Mouse (Mus musculus): ENCODE results near the gene Fhit. TPM values are rescaled to one million over a fixed set of nuclear protein-coding genes. Genes with fewer than 3 reads are reported as not detected.

The Fhit gene
- polyA plus RNA-seq, 1 experiment from 2014 or later = 13.3 TPM

- DNase-seq (ENCODE audit: low spot score) = no peak
- Histone ChIP-seq H3K4me3 (replicated peaks; ENCODE audit: low read depth, low read length) (no peak overlapping the region), H3K9ac (ENCODE audit: low read depth, low read length) (no peak overlapping the region), H3K36me3 (ENCODE audit: insufficient read depth, low read length) (no peaks in the 10 kb centered on the region), H3K27me3 (ENCODE audit: insufficient read depth, low read length) (no peaks in the 10 kb centered on the region), H3K9me3 (replicated peaks; ENCODE audit: low read length) (no peaks in the 10 kb centered on the region), H3K4me2 (ENCODE audit: low read length) (no peak overlapping the region), H3K4me1 (replicated peaks; ENCODE audit: insufficient read depth, low read length) (no peaks in the 10 kb centered on the region), H3K27ac (no peak overlapping the region)
- no peak for TF ChIP-seq CTCF (IDR thresholded peaks at IDR 0.05; ENCODE audit: low read depth)
- ATAC-seq (replicated peaks; ENCODE audit: low FRiP score, low read depth) = no peak
- WGBS = 96% methylated on average over 7 of the region's 7 CpGs
Observed at GRCm38 (mm10) chr14:9646233-9646632, 1515.6 kb downstream of the Fhit start.

DNA sequence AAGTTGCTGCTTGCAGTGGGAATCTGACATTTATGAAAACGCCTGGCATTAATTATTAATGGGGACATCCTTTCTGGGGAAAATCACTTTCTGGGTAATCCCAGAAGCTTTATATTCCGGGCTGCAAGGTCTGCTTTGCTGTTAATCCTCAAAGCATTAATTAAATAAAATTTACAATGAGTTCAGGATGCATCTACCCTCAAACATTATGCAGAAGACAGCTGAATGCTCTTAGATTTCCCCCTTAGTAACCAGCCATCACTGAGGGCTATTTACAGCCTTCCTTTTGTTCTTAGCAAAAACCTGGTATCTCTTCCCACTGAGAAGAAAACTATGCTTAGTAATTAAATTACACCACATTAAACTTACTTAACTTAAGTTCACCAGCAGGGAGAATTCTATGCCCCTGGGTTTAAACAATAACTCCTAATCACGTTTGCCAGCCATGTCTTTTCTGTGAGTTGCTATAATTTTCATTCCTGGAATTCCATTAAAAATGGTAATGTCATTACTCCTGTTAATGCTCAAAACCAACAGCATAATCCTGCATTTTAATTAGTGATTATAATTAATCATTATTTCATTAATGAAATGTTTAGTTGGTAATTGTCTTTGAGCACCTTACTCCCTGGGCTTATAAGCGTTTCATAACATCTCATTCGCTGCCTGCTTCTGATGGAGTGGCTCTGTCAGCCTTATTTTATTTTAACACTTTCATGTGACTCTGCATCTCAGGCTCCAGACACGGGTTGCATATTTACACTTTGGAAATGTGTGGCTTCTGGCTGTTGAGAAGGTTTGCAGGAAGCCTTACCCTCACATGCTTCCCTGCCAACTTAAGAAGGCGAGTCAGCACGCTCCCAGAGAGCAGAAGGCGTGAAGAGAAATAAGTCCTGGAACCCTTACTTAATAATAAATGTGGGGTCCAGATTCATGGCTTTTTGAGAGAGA, 1517.3 kb downstream of the Fhit start:
- H3K9ac ChIP-seq (ENCODE audit: low read depth, low read length) = no peak overlapping the region
- H3K4me2 ChIP-seq (ENCODE audit: low read length) = no peak overlapping the region
- no peaks in the 10 kb centered on the region for H3K4me1 ChIP-seq (replicated peaks; ENCODE audit: insufficient read depth, low read length)
- TF ChIP-seq CTCF (IDR thresholded peaks at IDR 0.05; ENCODE audit: low read depth) = no peak
- no peak for ATAC-seq (replicated peaks; ENCODE audit: low FRiP score, low read depth)
- no peak overlapping the region for H3K27ac ChIP-seq
- no peak for DNase-seq (ENCODE audit: low spot score)
- no peaks in the 10 kb centered on the region for H3K27me3 ChIP-seq (ENCODE audit: insufficient read depth, low read length)
- no peaks in the 10 kb centered on the region for H3K36me3 ChIP-seq (ENCODE audit: insufficient read depth, low read length)
- H3K4me3 ChIP-seq (replicated peaks; ENCODE audit: low read depth, low read length) = no peak overlapping the region
- WGBS = 36% methylated on average over 9 of the region's 9 CpGs
- H3K9me3 ChIP-seq (replicated peaks; ENCODE audit: low read length) = no peaks in the 10 kb centered on the region

- H3K9me3 ChIP-seq (replicated peaks; ENCODE audit: low read length) = no peaks in the 10 kb centered on the region
- no peak overlapping the region for H3K4me2 ChIP-seq (ENCODE audit: low read length)
- WGBS = 76% methylated on average over 7 of the region's 7 CpGs
- DNase-seq (ENCODE audit: low spot score) = no peak
- H3K4me1 ChIP-seq (replicated peaks; ENCODE audit: insufficient read depth, low read length) = no peaks in the 10 kb centered on the region
- no peak overlapping the region for H3K27ac ChIP-seq
- no peak for ATAC-seq (replicated peaks; ENCODE audit: low FRiP score, low read depth)
- no peak overlapping the region for H3K4me3 ChIP-seq (replicated peaks; ENCODE audit: low read depth, low read length)
- TF ChIP-seq CTCF (IDR thresholded peaks at IDR 0.05; ENCODE audit: low read depth) = no peak
- no peaks in the 10 kb centered on the region for H3K36me3 ChIP-seq (ENCODE audit: insufficient read depth, low read length)
- H3K9ac ChIP-seq (ENCODE audit: low read depth, low read length) = no peak overlapping the region
- no peaks in the 10 kb centered on the region for H3K27me3 ChIP-seq (ENCODE audit: insufficient read depth, low read length)
Observed at GRCm38 (mm10) chr14:9643700-9644099, 1518.1 kb downstream of the Fhit start.

GRCm38 (mm10) chr14:9642628-9643027, 1519.2 kb downstream of the Fhit start:
- no peak overlapping the region for H3K27ac ChIP-seq
- no peak overlapping the region for H3K9ac ChIP-seq (ENCODE audit: low read depth, low read length)
- H3K4me3 ChIP-seq (replicated peaks; ENCODE audit: low read depth, low read length) = no peak overlapping the region
- H3K4me2 ChIP-seq (ENCODE audit: low read length) = no peak overlapping the region
- no peak for TF ChIP-seq CTCF (IDR thresholded peaks at IDR 0.05; ENCODE audit: low read depth)
- H3K4me1 ChIP-seq (replicated peaks; ENCODE audit: insufficient read depth, low read length) = no peaks in the 10 kb centered on the region
- ATAC-seq (replicated peaks; ENCODE audit: low FRiP score, low read depth) (no peak), DNase-seq (ENCODE audit: low spot score) (no peak)
- 83% methylated on average over 6 of the region's 6 CpGs for WGBS
- H3K36me3 ChIP-seq (ENCODE audit: insufficient read depth, low read length) = no peaks in the 10 kb centered on the region
- no peaks in the 10 kb centered on the region for H3K27me3 ChIP-seq (ENCODE audit: insufficient read depth, low read length)
- H3K9me3 ChIP-seq (replicated peaks; ENCODE audit: low read length) = no peaks in the 10 kb centered on the region

- Histone ChIP-seq H3K4me2 (ENCODE audit: low read length) (no peak overlapping the region), H3K4me1 (replicated peaks; ENCODE audit: insufficient read depth, low read length) (no peaks in the 10 kb centered on the region), H3K4me3 (replicated peaks; ENCODE audit: low read depth, low read length) (no peak overlapping the region), H3K27ac (no peak overlapping the region), H3K9me3 (replicated peaks; ENCODE audit: low read length) (no peaks in the 10 kb centered on the region), H3K27me3 (ENCODE audit: insufficient read depth, low read length) (no peaks in the 10 kb centered on the region), H3K9ac (ENCODE audit: low read depth, low read length) (no peak overlapping the region), H3K36me3 (ENCODE audit: insufficient read depth, low read length) (no peaks in the 10 kb centered on the region)
- no peak for ATAC-seq (replicated peaks; ENCODE audit: low FRiP score, low read depth)
- no peak for TF ChIP-seq CTCF (IDR thresholded peaks at IDR 0.05; ENCODE audit: low read depth)
- 82% methylated on average over 3 of the region's 3 CpGs for WGBS
- DNase-seq (ENCODE audit: low spot score) = no peak
Observed at GRCm38 (mm10) chr14:9642068-9642467, 1519.8 kb downstream of the Fhit start.

DNA sequence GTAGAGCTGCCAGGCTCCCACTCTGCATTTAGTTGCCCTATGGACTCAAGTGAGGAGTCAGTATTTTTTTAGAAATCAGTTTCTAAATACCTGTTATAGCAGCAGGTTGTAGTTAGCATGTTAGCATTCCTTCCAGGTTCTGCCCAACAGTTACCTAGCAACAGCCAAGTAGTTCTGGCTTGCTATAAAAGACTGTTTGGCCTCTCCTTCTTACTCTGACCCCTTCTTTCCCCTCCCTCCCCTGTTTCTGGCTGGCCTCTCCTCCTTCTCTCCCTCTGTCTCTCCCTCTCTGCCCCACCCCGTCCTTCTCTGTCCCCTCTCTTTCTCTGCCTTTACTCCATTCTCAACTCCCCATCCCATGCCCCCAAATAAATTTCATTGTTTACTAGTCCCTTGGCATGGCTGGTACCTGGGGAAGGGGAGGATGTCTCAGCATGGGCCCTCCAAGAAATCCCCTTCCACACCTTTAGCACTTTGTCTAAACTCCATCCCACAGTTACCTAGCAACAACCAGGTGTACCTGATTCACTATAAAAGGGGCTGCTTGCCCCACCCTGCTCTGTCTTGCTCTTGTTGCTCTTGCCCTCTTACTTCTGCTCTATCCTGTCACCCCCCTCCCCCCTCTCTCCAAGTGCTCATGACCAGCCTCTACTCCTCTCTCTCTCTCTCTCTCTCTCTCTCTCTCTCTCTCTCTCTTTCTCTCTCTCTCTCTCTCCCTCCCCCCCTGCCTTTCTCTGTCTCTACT, 1527.4 kb downstream of the Fhit start:
- Histone ChIP-seq H3K9me3 (replicated peaks; ENCODE audit: low read length) (no peaks in the 10 kb centered on the region), H3K36me3 (ENCODE audit: insufficient read depth, low read length) (no peaks in the 10 kb centered on the region), H3K9ac (ENCODE audit: low read depth, low read length) (no peak overlapping the region), H3K27ac (no peak overlapping the region), H3K4me1 (replicated peaks; ENCODE audit: insufficient read depth, low read length) (no peaks in the 10 kb centered on the region), H3K4me3 (replicated peaks; ENCODE audit: low read depth, low read length) (no peak overlapping the region), H3K4me2 (ENCODE audit: low read length) (no peak overlapping the region), H3K27me3 (ENCODE audit: insufficient read depth, low read length) (no peaks in the 10 kb centered on the region)
- no peak for TF ChIP-seq CTCF (IDR thresholded peaks at IDR 0.05; ENCODE audit: low read depth)
- ATAC-seq (replicated peaks; ENCODE audit: low FRiP score, low read depth) (no peak), DNase-seq (ENCODE audit: low spot score) (no peak)
- 56% methylated on average over 1 of the region's 1 CpGs for WGBS
